Mouse (Mus musculus): ENCODE measurements around the gene Me1.
"Not testable (repeated sequence)": the region's sequence is repeated elsewhere in the genome, so short reads cannot be mapped to it uniquely, and the experiment has no call there.

GRCm38 (mm10) chr9:86596983-86597382, 98.8 kb downstream of the Me1 start:
- not testable (repeated sequence) for TF ChIP-seq CTCF (IDR thresholded peaks at IDR 0.05; ENCODE audit: low read depth); EP300 (optimal IDR thresholded peaks at IDR 0.05)

All from stomach, postnatal 0 days (tissue).